Mouse (Mus musculus) liver (tissue): ENCODE measurements around the gene Rpl21.
"Not testable (repeated sequence)": the region's sequence is repeated elsewhere in the genome, so short reads cannot be mapped to it uniquely, and the experiment has no call there.

Source experiments
- DNase-seq: peaks from one replicate; pipeline ENCODE4 v3.0.0-alpha.2; 2020; ENCODE audit warnings: mixed read lengths

Rpl21 gene

GRCm38 (mm10) chr5:146872981-146873631, 40.4 kb downstream of the Rpl21 start:
- DNase-seq, result no peak

GRCm38 (mm10) chr5:146876024-146876423, 43.3 kb downstream of the Rpl21 start:
- no peak for DNase-seq

- not testable (repeated sequence) for DNase-seq
These were observed 45.2 kb downstream of the Rpl21 start for GRCm38 (mm10) chr5:146877882-146878281.

GRCm38 (mm10) chr5:146882261-146882660, 49.6 kb downstream of the Rpl21 start:
- no peak for DNase-seq

- DNase-seq, result no peak
These were observed 50.4 kb downstream of the Rpl21 start for GRCm38 (mm10) chr5:146883053-146883452.

- DNase-seq, result no peak
These were observed 51.0 kb downstream of the Rpl21 start for GRCm38 (mm10) chr5:146883486-146884272.
